Mouse (Mus musculus): ENCODE measurements around the gene Inpp5a.
"Not testable (repeated sequence)": the region's sequence is repeated elsewhere in the genome, so short reads cannot be mapped to it uniquely, and the experiment has no call there.

Gene Inpp5a

GRCm38 (mm10) chr7:139399977-139400685 is 11.2 kb downstream of the Inpp5a start:
- DNase-seq (ENCODE audit: low spot score) = no peak

- DNase-seq (ENCODE audit: low spot score) = no peak
Observed at GRCm38 (mm10) chr7:139400926-139401325, 12.0 kb downstream of the Inpp5a start.

- DNase-seq (ENCODE audit: low spot score) = no peak
Observed at GRCm38 (mm10) chr7:139401791-139402190, 12.9 kb downstream of the Inpp5a start.

- DNase-seq (ENCODE audit: low spot score) = no peak
Observed at GRCm38 (mm10) chr7:139402721-139403120, 13.8 kb downstream of the Inpp5a start.

- no peak for DNase-seq (ENCODE audit: low spot score)
Observed at GRCm38 (mm10) chr7:139406581-139406980, 17.7 kb downstream of the Inpp5a start.

- DNase-seq (ENCODE audit: low spot score) = no peak
Observed at GRCm38 (mm10) chr7:139407966-139408365, 19.1 kb downstream of the Inpp5a start.

GRCm38 (mm10) chr7:139409903-139410302 is 21.0 kb downstream of the Inpp5a start:
- DNase-seq (ENCODE audit: low spot score) = no peak

GRCm38 (mm10) chr7:139412223-139412950 is 23.5 kb downstream of the Inpp5a start:
- DNase-seq (ENCODE audit: low spot score) = no peak

- DNase-seq (ENCODE audit: low spot score) = no peak
Observed at GRCm38 (mm10) chr7:139413400-139413799, 24.5 kb downstream of the Inpp5a start.

GRCm38 (mm10) chr7:139415616-139416225 is 26.8 kb downstream of the Inpp5a start:
- no peak for DNase-seq (ENCODE audit: low spot score)

- DNase-seq (ENCODE audit: low spot score) = no peak
Observed at GRCm38 (mm10) chr7:139418371-139418770, 29.5 kb downstream of the Inpp5a start.

GRCm38 (mm10) chr7:139422827-139423226 is 33.9 kb downstream of the Inpp5a start:
- no peak for DNase-seq (ENCODE audit: low spot score)

- no peak for DNase-seq (ENCODE audit: low spot score)
Observed at GRCm38 (mm10) chr7:139434095-139434830, 45.4 kb downstream of the Inpp5a start.

- not testable (repeated sequence) for DNase-seq (ENCODE audit: low spot score)
Observed at GRCm38 (mm10) chr7:139434931-139435330, 46.0 kb downstream of the Inpp5a start.

- DNase-seq (ENCODE audit: low spot score) = no peak
Observed at GRCm38 (mm10) chr7:139435749-139436148, 46.8 kb downstream of the Inpp5a start.

- DNase-seq (ENCODE audit: low spot score) = no peak
Observed at GRCm38 (mm10) chr7:139436951-139437350, 48.0 kb downstream of the Inpp5a start.

- DNase-seq (ENCODE audit: low spot score) = no peak
Observed at GRCm38 (mm10) chr7:139437471-139437870, 48.6 kb downstream of the Inpp5a start.

- DNase-seq (ENCODE audit: low spot score) = no peak
Observed at GRCm38 (mm10) chr7:139437926-139438600, 49.2 kb downstream of the Inpp5a start.

- no peak for DNase-seq (ENCODE audit: low spot score)
Observed at GRCm38 (mm10) chr7:139438601-139438945, 49.7 kb downstream of the Inpp5a start.

GRCm38 (mm10) chr7:139439031-139439430 is 50.1 kb downstream of the Inpp5a start:
- DNase-seq (ENCODE audit: low spot score) = no peak

- DNase-seq (ENCODE audit: low spot score) = no peak
Observed at GRCm38 (mm10) chr7:139439922-139440895, 51.3 kb downstream of the Inpp5a start.
